ENCODE assay signal across 7 mouse cellular contexts in the genomic region with DNA sequence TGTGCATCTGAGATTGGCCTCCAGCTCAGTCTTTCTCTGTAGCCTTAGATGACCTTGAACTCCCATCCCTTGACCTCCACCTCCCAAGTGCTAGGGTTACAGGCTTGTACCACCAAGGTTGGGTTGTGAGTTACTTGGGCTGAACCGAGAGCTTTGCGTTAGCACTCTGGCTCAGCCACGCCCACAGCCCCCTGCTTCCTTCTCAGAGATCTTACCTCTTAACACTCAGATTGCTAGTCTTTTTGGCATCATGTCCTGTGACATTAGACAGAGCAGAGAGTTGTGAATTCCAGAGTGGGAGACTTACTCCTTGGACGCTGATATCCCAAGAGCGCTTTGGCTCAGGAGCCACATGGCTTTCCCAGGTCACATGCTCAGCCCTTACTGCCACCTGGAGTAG. TPM values are rescaled to one million over a fixed set of nuclear protein-coding genes. Genes with fewer than 3 reads are reported as not detected.
A peak's percentile ranks its signal among the peaks of the same experiment; 100 is the strongest.
DNase-seq lines count a peak whose midpoint lies in the region; ATAC-seq and TF ChIP-seq lines count a peak whose summit lies in the region.

No protein-coding gene starts in this region.

- WGBS in lung, embryonic 14.5 days: 59% methylated on average over 5 of the region's 5 CpGs
- WGBS in forebrain, embryonic 11.5 days: 72% methylated on average over 5 of the region's 5 CpGs
- WGBS in intestine, postnatal 0 days: 52% methylated on average over 5 of the region's 5 CpGs
- 71% methylated on average over 5 of the region's 5 CpGs for WGBS in neural tube, embryonic 15.5 days

- ATAC-seq in lung, embryonic 14.5 days (ENCODE audit: insufficient read depth): no peak
- no peak for ATAC-seq in forebrain, embryonic 11.5 days (replicated peaks; ENCODE audit: low FRiP score)
- no peak for ATAC-seq in intestine, postnatal 0 days
- ATAC-seq in neural tube, embryonic 15.5 days (ENCODE audit: low FRiP score): no peak
- no peak for ATAC-seq in inflammation-experienced regulatory T-cells, adult 6 months

- no peak overlapping the region for H3K4me3 ChIP-seq in lung, embryonic 14.5 days (ENCODE audit: low read depth, low read length)
- no peak overlapping the region for H3K4me3 ChIP-seq in forebrain, embryonic 11.5 days (ENCODE audit: low read depth, low read length)
- no peak overlapping the region for H3K4me3 ChIP-seq in intestine, postnatal 0 days (ENCODE audit: low read depth, low read length)
- peak overlapping the region; percentile 66 for H3K4me3 ChIP-seq in neural tube, embryonic 15.5 days (replicated peaks)

- H3K36me3 ChIP-seq in lung, embryonic 14.5 days (ENCODE audit: insufficient read depth): peaks cover 19% of the 10 kb centered on the region
- no peaks in the 10 kb centered on the region; the same call in 1 of the 2 replicates for H3K36me3 ChIP-seq in forebrain, embryonic 11.5 days (ENCODE audit: control insufficient read depth, insufficient read depth, low read length)
- peaks cover 14% of the 10 kb centered on the region; the same call in 1 of the 2 replicates for H3K36me3 ChIP-seq in intestine, postnatal 0 days (ENCODE audit: control insufficient read depth, insufficient read depth)
- H3K36me3 ChIP-seq in neural tube, embryonic 15.5 days: peaks cover 17% of the 10 kb centered on the region

- no peaks in the 10 kb centered on the region for H3K9me3 ChIP-seq in lung, embryonic 14.5 days (ENCODE audit: low read depth, low read length)
- no peaks in the 10 kb centered on the region for H3K9me3 ChIP-seq in forebrain, embryonic 11.5 days (ENCODE audit: control insufficient read depth, low read length)
- no peaks in the 10 kb centered on the region for H3K9me3 ChIP-seq in intestine, postnatal 0 days (ENCODE audit: control insufficient read depth)
- no peaks in the 10 kb centered on the region for H3K9me3 ChIP-seq in neural tube, embryonic 15.5 days (replicated peaks)

- H3K27me3 ChIP-seq in lung, embryonic 14.5 days (ENCODE audit: insufficient read depth, low read length): no peaks in the 10 kb centered on the region
- H3K27me3 ChIP-seq in forebrain, embryonic 11.5 days (ENCODE audit: control insufficient read depth, insufficient read depth, low read length): no peaks in the 10 kb centered on the region
- H3K27me3 ChIP-seq in intestine, postnatal 0 days (replicated peaks; ENCODE audit: control insufficient read depth, insufficient read depth, low read length): no peaks in the 10 kb centered on the region
- H3K27me3 ChIP-seq in neural tube, embryonic 15.5 days (replicated peaks): no peaks in the 10 kb centered on the region

- TF ChIP-seq CTCF in lung, embryonic 14.5 days (IDR thresholded peaks at IDR 0.05; ENCODE audit: low read depth): no peak
- no peak for TF ChIP-seq CTCF in intestine, postnatal 0 days (IDR thresholded peaks at IDR 0.05; ENCODE audit: low read depth)

- H3K27ac ChIP-seq in lung, embryonic 14.5 days (ENCODE audit: low read depth): no peak overlapping the region
- H3K27ac ChIP-seq in forebrain, embryonic 11.5 days (ENCODE audit: low read depth, low read length): no peak overlapping the region
- no peak overlapping the region for H3K27ac ChIP-seq in intestine, postnatal 0 days (ENCODE audit: low read depth, low read length)
- peak overlapping the region; percentile 73; the same call in 1 of the 2 replicates for H3K27ac ChIP-seq in neural tube, embryonic 15.5 days (replicated peaks)

- DNase-seq in lung, embryonic 14.5 days: no peak
- DNase-seq in lung, postnatal 10 days: no peak
- no peak for DNase-seq in forebrain, embryonic 11.5 days (ENCODE audit: low spot score)
- no peak for DNase-seq in adrenal gland, adult 8-10 months

- peaks cover 3% of the 10 kb centered on the region; the same call in 1 of the 2 replicates for H3K4me1 ChIP-seq in lung, embryonic 14.5 days (ENCODE audit: insufficient read depth)
- H3K4me1 ChIP-seq in forebrain, embryonic 11.5 days (replicated peaks; ENCODE audit: control insufficient read depth, insufficient read depth, low read length): peaks cover 2% of the 10 kb centered on the region; the same call in 1 of the 2 replicates
- H3K4me1 ChIP-seq in intestine, postnatal 0 days (replicated peaks; ENCODE audit: control insufficient read depth, insufficient read depth, low read length): 0 out of 2 replicates have a peak, but pooled peaks cover 6% of the 10 kb centered on the region
- peaks cover 25% of the 10 kb centered on the region for H3K4me1 ChIP-seq in neural tube, embryonic 15.5 days

- H3K4me2 ChIP-seq in lung, embryonic 14.5 days: peak overlapping the region; percentile 92
- peak overlapping the region; percentile 89; the same call in 1 of the 2 replicates for H3K4me2 ChIP-seq in forebrain, embryonic 11.5 days (ENCODE audit: low read depth, low read length, severe bottlenecking)
- peak overlapping the region; percentile 78; the same call in 1 of the 2 replicates for H3K4me2 ChIP-seq in intestine, postnatal 0 days (replicated peaks; ENCODE audit: low read depth)
- peak overlapping the region; percentile 83 for H3K4me2 ChIP-seq in neural tube, embryonic 15.5 days

- no peak overlapping the region for H3K9ac ChIP-seq in lung, embryonic 14.5 days
- H3K9ac ChIP-seq in forebrain, embryonic 11.5 days (ENCODE audit: low read length): no peak overlapping the region
- no peak overlapping the region for H3K9ac ChIP-seq in intestine, postnatal 0 days (ENCODE audit: low read depth, low read length)
- peak overlapping the region; percentile 56; the same call in 1 of the 2 replicates for H3K9ac ChIP-seq in neural tube, embryonic 15.5 days (replicated peaks)

RNA-seq across cellular contexts. Expression of gene Smim11, which starts 1.4 kb away (rescaled TPM):
- polyA plus RNA-seq in lung, embryonic 14.5 days (2014; fragmentation: Nextera tagmentation; extraction: Ambion mirVana): 130 and 134 TPM in 2 replicates
- polyA plus RNA-seq in forebrain, embryonic 11.5 days (2014; fragmentation: Nextera tagmentation; extraction: Ambion mirVana): 115 and 123 TPM in 2 replicates
- 91.3 and 93.0 TPM in 2 replicates for polyA plus RNA-seq in intestine, postnatal 0 days (2015; fragmentation: Nextera tagmentation; extraction: Ambion mirVana)
- polyA plus RNA-seq in neural tube, embryonic 15.5 days (2015; fragmentation: Nextera tagmentation; extraction: Ambion mirVana): 64.4 and 69.1 TPM in 2 replicates
- 100 to 1,000 TPM; 112 to 149 (median 139) TPM for polyA plus RNA-seq in inflammation-experienced regulatory T-cells, adult 6 months (2017; shearing (Covaris generic))
- 10 to 100 TPM; 52.1 to 83.0 (median 64.7) TPM for total RNA-seq in adrenal gland, adult 8-10 months (2022)

RNA-seq across cellular contexts. Expression of gene Kcne2, which starts 10.3 kb away (rescaled TPM):
- 0.21 and 0.26 TPM in 2 replicates for polyA plus RNA-seq in lung, embryonic 14.5 days (2014; fragmentation: Nextera tagmentation; extraction: Ambion mirVana)
- 0.45 TPM in 1 of 2 replicates, not detected in the other for polyA plus RNA-seq in forebrain, embryonic 11.5 days (2014; fragmentation: Nextera tagmentation; extraction: Ambion mirVana)
- 0.09 TPM in 1 of 2 replicates, not detected in the other for polyA plus RNA-seq in intestine, postnatal 0 days (2015; fragmentation: Nextera tagmentation; extraction: Ambion mirVana)
- polyA plus RNA-seq in neural tube, embryonic 15.5 days (2015; fragmentation: Nextera tagmentation; extraction: Ambion mirVana): 0.14 and 0.29 TPM in 2 replicates
- polyA plus RNA-seq in inflammation-experienced regulatory T-cells, adult 6 months (2017; shearing (Covaris generic)): not detected
- total RNA-seq in adrenal gland, adult 8-10 months (2022): not detected

RNA-seq across cellular contexts. Expression of gene Fam243, which starts 18.7 kb away (rescaled TPM):
- not detected in 2 replicates for polyA plus RNA-seq in lung, embryonic 14.5 days (2014; fragmentation: Nextera tagmentation; extraction: Ambion mirVana)
- not detected in 2 replicates for polyA plus RNA-seq in forebrain, embryonic 11.5 days (2014; fragmentation: Nextera tagmentation; extraction: Ambion mirVana)
- polyA plus RNA-seq in intestine, postnatal 0 days (2015; fragmentation: Nextera tagmentation; extraction: Ambion mirVana): not detected in 2 replicates
- polyA plus RNA-seq in neural tube, embryonic 15.5 days (2015; fragmentation: Nextera tagmentation; extraction: Ambion mirVana): not detected in 2 replicates
- not detected for polyA plus RNA-seq in inflammation-experienced regulatory T-cells, adult 6 months (2017; shearing (Covaris generic))
- total RNA-seq in adrenal gland, adult 8-10 months (2022): under 1 TPM in 1 of 4 experiments, not detected in 3; 0.13 TPM

RNA-seq across cellular contexts. Expression of gene Kcne1, which starts 56.8 kb away (rescaled TPM):
- 0.22 TPM in 1 of 2 replicates, not detected in the other for polyA plus RNA-seq in lung, embryonic 14.5 days (2014; fragmentation: Nextera tagmentation; extraction: Ambion mirVana)
- polyA plus RNA-seq in forebrain, embryonic 11.5 days (2014; fragmentation: Nextera tagmentation; extraction: Ambion mirVana): 0.29 TPM in 1 of 2 replicates, not detected in the other
- polyA plus RNA-seq in intestine, postnatal 0 days (2015; fragmentation: Nextera tagmentation; extraction: Ambion mirVana): not detected in 2 replicates
- 0.05 and 0.09 TPM in 2 replicates for polyA plus RNA-seq in neural tube, embryonic 15.5 days (2015; fragmentation: Nextera tagmentation; extraction: Ambion mirVana)
- not detected for polyA plus RNA-seq in inflammation-experienced regulatory T-cells, adult 6 months (2017; shearing (Covaris generic))
- not detected for total RNA-seq in adrenal gland, adult 8-10 months (2022)
